Mouse (Mus musculus): ENCODE data around the gene Vmn1r26.
"Not testable (repeated sequence)": the region's sequence is repeated elsewhere in the genome, so short reads cannot be mapped to it uniquely, and the experiment has no call there.

Gene Vmn1r26

DNA sequence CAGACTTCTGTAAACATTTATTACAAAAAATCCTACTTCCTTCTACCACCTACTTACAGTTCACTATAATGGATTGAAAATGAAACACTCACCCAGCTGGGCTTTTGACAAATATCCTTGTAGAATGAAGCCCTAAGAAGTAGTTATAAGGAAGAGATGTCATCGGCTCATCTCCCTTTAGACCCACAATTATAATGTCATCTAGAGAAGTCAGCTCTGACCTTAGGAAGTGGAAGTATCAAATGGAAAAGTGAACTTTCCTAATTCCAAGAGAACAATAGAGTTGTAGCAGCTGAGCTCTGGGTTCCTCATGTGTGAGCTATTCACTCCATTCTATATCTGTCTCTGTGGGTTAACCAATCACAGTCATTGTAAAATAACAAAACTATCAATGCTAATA is at the start of gene Vmn1r26:
Gene Vmn1r26, minus strand, starts transcription at position 101 of the 400 bp plus-strand sequence.
- no peak for DNase-seq

DNA sequence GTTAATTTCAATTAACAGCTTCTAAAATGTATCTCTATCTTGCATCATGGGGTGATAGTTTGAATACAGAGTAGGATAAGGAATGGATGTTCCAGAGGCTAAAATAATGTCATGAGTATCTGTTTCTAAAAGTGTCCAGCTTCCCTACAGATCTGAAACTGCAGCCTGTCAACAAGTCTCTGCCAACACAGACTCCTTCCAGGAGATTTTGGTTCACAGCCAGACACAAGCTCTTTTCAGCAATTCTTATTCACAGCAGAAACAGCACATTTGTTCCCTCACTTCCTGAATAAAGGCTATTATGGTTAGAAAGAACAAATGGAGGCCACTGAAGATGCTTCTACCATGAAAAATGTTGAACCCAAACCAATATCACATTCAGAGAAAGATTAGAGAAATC is 29.1 kb upstream of the Vmn1r26 start:
- peak; percentile 32 for DNase-seq

DNA sequence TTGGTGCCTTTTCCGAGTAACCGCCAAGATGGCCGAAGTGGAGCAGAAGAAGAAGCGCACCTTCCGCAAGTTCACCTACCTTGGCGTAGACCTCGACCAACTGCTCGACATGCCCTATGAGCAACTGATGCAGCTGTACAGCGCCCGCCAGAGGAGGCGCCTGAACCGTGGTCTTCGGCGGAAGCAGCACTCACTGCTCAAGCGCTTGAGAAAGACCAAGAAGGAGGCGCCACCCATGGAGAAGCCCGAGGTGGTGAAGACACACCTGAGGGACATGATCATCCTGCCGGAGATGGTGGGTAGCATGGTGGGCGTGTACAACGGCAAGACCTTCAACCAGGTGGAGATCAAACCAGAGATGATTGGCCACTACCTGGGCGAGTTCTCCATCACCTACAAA is 2.5 kb upstream of the Vmn1r26 start:
- DNase-seq, result not testable (repeated sequence)

DNA sequence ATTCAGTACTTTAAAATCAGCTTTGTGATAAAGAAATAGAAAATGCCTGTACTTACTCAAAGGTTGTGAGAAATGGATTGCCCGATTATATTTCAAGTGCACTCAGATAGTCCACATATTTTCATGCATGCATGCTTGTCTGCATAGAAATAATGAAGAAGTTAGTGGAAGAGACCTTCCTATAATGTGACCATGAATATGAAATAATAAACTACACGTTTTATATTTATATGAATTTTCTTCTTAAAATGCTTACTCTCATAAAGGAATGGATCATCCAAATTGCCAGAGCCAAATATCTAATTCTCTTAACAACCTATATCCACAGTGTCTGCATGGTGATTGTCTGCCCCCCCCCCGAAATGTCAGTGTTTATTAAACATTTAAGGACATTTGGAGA is 34.2 kb downstream of the Vmn1r26 start, which contains the start of gene Vmn1r25:
Gene Vmn1r25, minus strand, starts transcription at position 101 of the 400 bp plus-strand sequence.
- no peak for DNase-seq

DNA sequence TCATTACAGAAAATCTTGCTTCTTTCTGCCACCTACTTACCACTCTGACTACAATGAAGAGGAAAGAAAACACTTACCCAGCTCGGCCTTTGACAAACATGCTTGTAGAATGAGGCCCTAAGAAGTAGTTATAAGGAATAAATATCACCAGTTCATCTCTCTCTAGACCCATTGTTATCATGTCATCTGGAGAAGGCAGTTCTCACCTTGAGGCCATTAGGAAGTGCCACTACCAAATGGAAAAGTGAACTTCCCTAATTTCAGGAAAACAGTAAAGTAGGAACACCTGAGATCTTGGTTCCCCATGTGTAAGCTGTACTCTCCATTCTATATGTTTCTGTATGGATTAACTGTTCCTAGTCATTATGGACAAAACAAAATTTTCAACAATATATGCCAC is 53.6 kb downstream of the Vmn1r26 start, which contains the start of gene Vmn1r24:
Gene Vmn1r24, minus strand, starts transcription at position 101 of the 400 bp plus-strand sequence.
- DNase-seq, result not testable (repeated sequence)

All from right cerebral cortex, adult 18-20 months (tissue).